Mouse (Mus musculus) limb, embryonic 12.5 days (tissue): ENCODE measurements around the gene 1700016K19Rik. TPM values are rescaled to one million over a fixed set of nuclear protein-coding genes. Genes with fewer than 3 reads are reported as not detected.

Experiments
- ATAC-seq: fragments of 200-750 bp; cut with Nextera tagmentation; 2 replicates; pipeline ENCODE4 v1.8.0; 2017; ENCODE audit warnings: low read depth, moderate TSS enrichment; ENCODE audit not compliant: insufficient number of reproducible peaks, insufficient read depth, low FRiP score, low TSS enrichment
- H3K27ac ChIP-seq: fragments of 300-500 bp; sonication (generic); 2 replicates; pipeline ENCODE4 v1.5.1; 2016; ENCODE audit warnings: mild to moderate bottlenecking, moderate library complexity
- H3K27me3 ChIP-seq: fragments of 300-500 bp; sonication (generic); 2 replicates; pipeline ENCODE4 v1.6.1; 2016; ENCODE audit warnings: mild to moderate bottlenecking, moderate library complexity
- H3K36me3 ChIP-seq: fragments of 300-500 bp; sonication (generic); 2 replicates; pipeline ENCODE4 v1.6.1; 2016; ENCODE audit warnings: mild to moderate bottlenecking, moderate library complexity
- H3K4me1 ChIP-seq: fragments of 300-500 bp; sonication (generic); replicated peaks from 2 replicates; pipeline ENCODE4 v1.6.1; 2016
- H3K4me2 ChIP-seq: fragments of 300-500 bp; sonication (generic); 2 replicates; pipeline ENCODE4 v1.6.1; 2016; ENCODE audit warnings: mild to moderate bottlenecking, moderate library complexity
- H3K4me3 ChIP-seq: fragments of 300-500 bp; sonication (generic); replicated peaks from 2 replicates; pipeline ENCODE4 v1.5.1; 2016; ENCODE audit warnings: mild to moderate bottlenecking
- H3K9ac ChIP-seq: fragments of 300-500 bp; sonication (generic); replicated peaks from 2 replicates; pipeline ENCODE4 v1.6.1; 2016; ENCODE audit warnings: mild to moderate bottlenecking, moderate library complexity
- H3K9me3 ChIP-seq: fragments of 300-500 bp; sonication (generic); 2 replicates; pipeline ENCODE4 v1.6.1; 2016; ENCODE audit warnings: mild to moderate bottlenecking, moderate library complexity
- whole genome bisulfite sequencing: fragments of 180-500 bp; shearing (Covaris S2); methylation state at CpG from one replicate; pipeline ENCODE4 v1.1.7; 2016; 5-methylcytosine and 5-hydroxymethylcytosine counted together
- polyA plus RNA-seq: library from polyadenylated mRNA; unstranded; fragments of >200 nt; fragmentation: Nextera tagmentation; extraction: Ambion mirVana; gene quantifications from 2 replicates; pipeline ENCODE4 v1.2.1, GENCODE M21; 2016

Gene 1700016K19Rik
- polyA plus RNA-seq, 1 experiment from 2014 or later, result 0.23 TPM

- H3K4me2 ChIP-seq, result no peak overlapping the region
- no peak overlapping the region for H3K9ac ChIP-seq
- H3K4me1 ChIP-seq, result peaks cover 10% of the 10 kb centered on the region; the same call in 1 of the 2 replicates
- no peak for ATAC-seq
- no peak overlapping the region for H3K27ac ChIP-seq
- H3K36me3 ChIP-seq, result no peaks in the 10 kb centered on the region
- 44% methylated on average over 6 of the region's 6 CpGs for WGBS
- H3K27me3 ChIP-seq, result no peaks in the 10 kb centered on the region
- no peak overlapping the region for H3K4me3 ChIP-seq
- H3K9me3 ChIP-seq, result no peaks in the 10 kb centered on the region
Observed at GRCm38 (mm10) chr11:76037581-76038294, 38.0 kb downstream of the 1700016K19Rik start.

DNA sequence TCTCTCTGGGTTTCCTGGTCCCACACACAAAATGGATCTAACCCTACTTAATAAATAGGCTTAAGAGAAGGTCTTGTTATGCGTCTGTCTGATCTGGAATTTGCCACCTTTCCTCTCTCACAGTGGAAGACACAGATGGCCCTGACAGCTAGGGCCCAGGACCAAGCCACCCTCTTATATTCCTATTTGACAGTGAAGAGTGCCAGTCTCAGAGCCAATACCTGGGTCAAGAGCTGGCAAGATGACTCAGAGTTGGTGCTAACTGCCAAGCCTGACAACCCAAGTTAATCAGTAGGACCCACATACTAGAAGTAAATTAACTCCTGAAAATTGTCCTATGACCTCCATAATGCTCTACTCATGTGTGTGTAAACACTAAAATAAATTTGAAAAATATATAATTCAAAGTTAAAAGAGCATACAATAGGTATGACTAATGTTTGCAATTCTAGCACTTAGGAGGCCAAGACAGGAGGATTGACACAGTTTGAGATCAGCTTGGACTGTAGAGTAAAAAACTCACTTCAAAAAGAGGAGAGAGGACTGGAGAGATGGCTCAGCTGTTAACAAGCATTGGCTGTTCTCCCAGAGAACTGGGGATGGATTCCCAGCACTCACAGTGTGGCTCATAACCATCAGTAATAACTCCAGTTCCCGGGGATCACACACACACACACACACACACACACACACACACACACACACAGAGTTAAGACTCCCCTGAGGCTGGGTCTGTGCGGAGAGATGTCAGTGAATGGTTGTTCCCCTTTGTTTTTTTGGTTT is 39.8 kb downstream of the 1700016K19Rik start:
- Histone ChIP-seq H3K27ac (no peak overlapping the region), H3K9ac (no peak overlapping the region), H3K4me1 (peaks cover 14% of the 10 kb centered on the region; the same call in 1 of the 2 replicates), H3K9me3 (no peaks in the 10 kb centered on the region), H3K4me3 (no peak overlapping the region), H3K36me3 (no peaks in the 10 kb centered on the region), H3K4me2 (no peak overlapping the region), H3K27me3 (no peaks in the 10 kb centered on the region)
- no peak for ATAC-seq
- WGBS, result 89% methylated on average over 3 of the region's 3 CpGs

GRCm38 (mm10) chr11:76040106-76040505 is 40.4 kb downstream of the 1700016K19Rik start:
- Histone ChIP-seq H3K4me3 (no peak overlapping the region), H3K9ac (no peak overlapping the region), H3K4me2 (no peak overlapping the region), H3K36me3 (0 out of 2 replicates have a peak, but pooled peaks cover 4% of the 10 kb centered on the region), H3K27me3 (no peaks in the 10 kb centered on the region), H3K27ac (no peak overlapping the region), H3K4me1 (peaks cover 14% of the 10 kb centered on the region; the same call in 1 of the 2 replicates), H3K9me3 (no peaks in the 10 kb centered on the region)
- no peak for ATAC-seq
- 87% methylated on average over 8 of the region's 8 CpGs for WGBS

GRCm38 (mm10) chr11:76040761-76041376 is 41.2 kb downstream of the 1700016K19Rik start:
- Histone ChIP-seq H3K4me2 (no peak overlapping the region), H3K9ac (no peak overlapping the region), H3K27me3 (no peaks in the 10 kb centered on the region), H3K4me1 (peaks cover 14% of the 10 kb centered on the region; the same call in 1 of the 2 replicates), H3K9me3 (no peaks in the 10 kb centered on the region), H3K4me3 (no peak overlapping the region), H3K36me3 (peaks cover 10% of the 10 kb centered on the region), H3K27ac (no peak overlapping the region)
- no peak for ATAC-seq
- 66% methylated on average over 4 of the region's 4 CpGs for WGBS

GRCm38 (mm10) chr11:76042041-76042638 is 42.4 kb downstream of the 1700016K19Rik start:
- no peak overlapping the region for H3K4me3 ChIP-seq
- 58% methylated on average over 10 of the region's 10 CpGs for WGBS
- H3K9me3 ChIP-seq, result no peaks in the 10 kb centered on the region
- ATAC-seq, result no peak
- no peaks in the 10 kb centered on the region for H3K27me3 ChIP-seq
- peaks cover 21% of the 10 kb centered on the region for H3K36me3 ChIP-seq
- H3K4me2 ChIP-seq, result no peak overlapping the region
- H3K9ac ChIP-seq, result no peak overlapping the region
- peaks cover 14% of the 10 kb centered on the region; the same call in 1 of the 2 replicates for H3K4me1 ChIP-seq
- H3K27ac ChIP-seq, result peak overlapping the region; percentile 69; the same call in 1 of the 2 replicates

DNA sequence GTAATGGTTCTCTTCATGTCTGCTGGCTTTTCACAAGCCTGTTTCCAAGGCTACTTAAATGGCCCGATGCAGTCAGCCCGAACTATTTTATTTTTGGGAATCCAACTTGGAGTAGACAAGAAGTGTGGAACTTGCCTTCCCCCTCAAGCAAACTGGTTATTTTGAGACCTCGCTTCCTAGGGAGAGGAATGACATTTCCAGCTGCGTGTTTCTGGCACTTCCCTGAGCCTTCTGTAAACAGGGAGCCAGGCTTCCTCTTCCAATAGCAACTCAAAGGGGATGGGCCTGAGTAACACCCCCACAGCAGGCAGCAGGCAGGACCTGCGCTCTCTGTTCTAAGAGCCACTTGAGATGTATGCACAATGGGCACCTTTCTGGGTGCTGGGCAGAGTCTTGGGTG is 43.2 kb downstream of the 1700016K19Rik start:
- Histone ChIP-seq H3K27me3 (no peaks in the 10 kb centered on the region), H3K4me2 (no peak overlapping the region), H3K27ac (peak overlapping the region; percentile 59; the same call in 1 of the 2 replicates), H3K9ac (no peak overlapping the region), H3K4me3 (no peak overlapping the region), H3K9me3 (no peaks in the 10 kb centered on the region), H3K36me3 (peaks cover 21% of the 10 kb centered on the region), H3K4me1 (peaks cover 14% of the 10 kb centered on the region; the same call in 1 of the 2 replicates)
- no peak for ATAC-seq
- 28% methylated on average over 5 of the region's 5 CpGs for WGBS

GRCm38 (mm10) chr11:76044468-76044867 is 44.8 kb downstream of the 1700016K19Rik start:
- WGBS, result 86% methylated on average over 6 of the region's 6 CpGs
- H3K9ac ChIP-seq, result no peak overlapping the region
- no peaks in the 10 kb centered on the region for H3K9me3 ChIP-seq
- H3K4me2 ChIP-seq, result no peak overlapping the region
- H3K36me3 ChIP-seq, result peaks cover 21% of the 10 kb centered on the region
- no peak for ATAC-seq
- peaks cover 14% of the 10 kb centered on the region; the same call in 1 of the 2 replicates for H3K4me1 ChIP-seq
- H3K27ac ChIP-seq, result no peak overlapping the region
- H3K27me3 ChIP-seq, result no peaks in the 10 kb centered on the region
- H3K4me3 ChIP-seq, result no peak overlapping the region

DNA sequence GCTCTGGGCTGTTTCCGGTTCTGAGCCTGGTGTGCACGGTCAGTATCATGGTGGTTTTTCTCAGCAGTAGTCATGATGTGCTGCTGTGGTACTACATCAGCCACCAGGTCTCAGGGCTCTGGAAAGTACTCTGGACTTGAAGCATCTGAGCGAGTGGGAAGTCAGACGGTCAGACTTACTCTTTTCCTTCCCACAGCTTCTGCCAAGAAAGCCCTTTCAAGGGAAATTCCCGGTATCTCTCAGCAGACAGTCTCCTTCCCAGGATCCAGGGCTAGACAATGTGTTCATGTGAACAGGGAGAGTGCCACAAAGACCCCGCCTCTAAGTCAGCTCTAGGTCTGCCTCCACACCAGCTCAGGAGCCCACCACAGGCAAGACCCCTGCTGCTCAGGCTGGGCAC is 45.7 kb downstream of the 1700016K19Rik start:
- Histone ChIP-seq H3K4me3 (no peak overlapping the region), H3K4me2 (no peak overlapping the region), H3K27ac (no peak overlapping the region), H3K4me1 (peaks cover 14% of the 10 kb centered on the region; the same call in 1 of the 2 replicates), H3K9ac (no peak overlapping the region), H3K9me3 (no peaks in the 10 kb centered on the region), H3K36me3 (peaks cover 21% of the 10 kb centered on the region), H3K27me3 (no peaks in the 10 kb centered on the region)
- WGBS, result 88% methylated on average over 6 of the region's 6 CpGs
- ATAC-seq, result no peak

GRCm38 (mm10) chr11:76050509-76050908 is 50.8 kb downstream of the 1700016K19Rik start:
- ATAC-seq, result no peak
- Histone ChIP-seq H3K4me2 (no peak overlapping the region), H3K27me3 (no peaks in the 10 kb centered on the region), H3K4me1 (peaks cover 6% of the 10 kb centered on the region), H3K9ac (no peak overlapping the region), H3K27ac (no peak overlapping the region), H3K9me3 (no peaks in the 10 kb centered on the region), H3K36me3 (peaks cover 14% of the 10 kb centered on the region), H3K4me3 (no peak overlapping the region)
- WGBS, result 44% methylated on average over 3 of the region's 3 CpGs

DNA sequence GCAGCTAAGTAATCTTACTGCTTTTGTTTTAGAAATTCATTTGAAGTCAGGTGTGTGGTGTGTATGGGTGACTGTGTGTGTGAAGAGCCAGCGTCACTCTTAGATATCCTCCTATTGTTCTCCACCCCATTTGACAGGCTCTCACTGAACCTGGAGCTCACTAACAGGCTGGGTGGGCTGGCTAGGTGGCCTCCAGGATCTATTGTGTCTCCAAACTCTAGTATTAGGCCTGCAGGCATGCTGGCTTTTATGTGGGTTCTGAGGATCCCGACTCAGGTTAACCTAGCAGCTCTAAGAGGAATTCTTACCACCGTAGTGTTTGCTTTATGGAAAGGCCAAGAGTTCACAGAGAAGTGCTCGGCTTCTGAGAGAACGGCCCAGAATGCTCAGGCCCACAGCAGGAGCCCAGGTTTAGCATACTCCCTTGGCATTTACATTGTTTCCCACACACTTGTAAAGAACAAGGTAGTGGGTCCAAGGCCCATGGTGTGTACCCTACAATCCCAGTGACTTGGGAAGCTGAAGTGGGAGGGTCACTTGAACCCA is 51.3 kb downstream of the 1700016K19Rik start:
- Histone ChIP-seq H3K9me3 (no peaks in the 10 kb centered on the region), H3K4me1 (peaks cover 6% of the 10 kb centered on the region), H3K9ac (no peak overlapping the region), H3K36me3 (peaks cover 8% of the 10 kb centered on the region), H3K4me2 (no peak overlapping the region), H3K27ac (no peak overlapping the region), H3K4me3 (no peak overlapping the region), H3K27me3 (no peaks in the 10 kb centered on the region)
- WGBS, result 42% methylated on average over 5 of the region's 5 CpGs
- no peak for ATAC-seq
